Comparison of ENCODE assay signal across 24 mouse cellular contexts in genomic region chr19:59899965-59900364, GRCm38 (mm10). TPM values are rescaled to one million over a fixed set of nuclear protein-coding genes. Genes with fewer than 3 reads are reported as not detected.
DNase-seq lines count a peak whose midpoint lies in the region; ATAC-seq and TF ChIP-seq lines count a peak whose summit lies in the region.
"Had no signal": no experiment of that assay in that cellular context is flagged by ENCODE, and none has a peak within 500 bp of the region (broad histone marks: within the 10 kb centered on the region; RNA-seq: fewer than 3 reads in every experiment).

No protein-coding gene starts in this region.

- H3K27me3 ChIP-seq in MEL (ENCODE audit: control insufficient read depth in 1 of 2, insufficient read depth in 2 of 2, low read length in 2 of 2): no peaks in the 10 kb centered on the region
- no peaks in the 10 kb centered on the region for H3K27me3 ChIP-seq in liver, embryonic 12.5 days (replicated peaks)
- no peaks in the 10 kb centered on the region for H3K27me3 ChIP-seq in liver, embryonic 16.5 days (ENCODE audit: control insufficient read depth, insufficient read depth, low read depth, low read length)
- H3K27me3 ChIP-seq: embryonic facial prominence, embryonic 15.5 days; forebrain, embryonic 12.5 days; heart, embryonic 13.5 days; hindbrain, embryonic 13.5 days; Patski had no signal

- intact Hi-C loops in heart, postnatal 36 days (cut with DNase I): no loop called here
- intact Hi-C loops in left cerebral cortex, postnatal 25 days (cut with DNase I): no loop called here

- no peak overlapping the region for H3K9ac ChIP-seq in MEL (ENCODE audit: control insufficient read depth, low read depth, low read length, poor library complexity, severe bottlenecking)
- H3K9ac ChIP-seq in liver, embryonic 12.5 days: peak overlapping the region; percentile 23; the same call in 1 of the 2 replicates
- H3K9ac ChIP-seq in liver, embryonic 16.5 days (ENCODE audit: low read depth, low read length): no peak overlapping the region
- H3K9ac ChIP-seq: embryonic facial prominence, embryonic 15.5 days; forebrain, embryonic 12.5 days; heart, embryonic 13.5 days; hindbrain, embryonic 13.5 days had no signal

- no peaks in the 10 kb centered on the region for H3K79me2 ChIP-seq in MEL (ENCODE audit: control insufficient read depth, insufficient read depth, low read length, poor library complexity)

- H3K27ac ChIP-seq in MEL (ENCODE audit: control insufficient read depth, low read depth, low read length): no peak overlapping the region
- peak overlapping the region; percentile 77 for H3K27ac ChIP-seq in liver, embryonic 12.5 days
- H3K27ac ChIP-seq in liver, embryonic 16.5 days (ENCODE audit: low read length): peak overlapping the region; percentile 58; the same call in 1 of the 2 replicates
- H3K27ac ChIP-seq: embryonic facial prominence, embryonic 15.5 days; forebrain, embryonic 12.5 days; heart, embryonic 13.5 days; hindbrain, embryonic 13.5 days; hindbrain, postnatal 0 days had no signal

- H3K36me3 ChIP-seq in MEL (ENCODE audit: control insufficient read depth in 1 of 2, insufficient read depth in 2 of 2, low read length in 2 of 2): peaks cover 0 to 9% of the 10 kb centered on the region in 2 experiments; a peak in 2 of 4 replicates
- no peaks in the 10 kb centered on the region for H3K36me3 ChIP-seq in liver, embryonic 12.5 days
- H3K36me3 ChIP-seq in liver, embryonic 16.5 days (ENCODE audit: control insufficient read depth, insufficient read depth): no peaks in the 10 kb centered on the region

- peak overlapping the region; percentile 4; the same call in 1 of the 2 replicates for H3K4me2 ChIP-seq in liver, embryonic 12.5 days
- 0 out of 2 replicates have a peak overlapping the region, but pooled peaks have one; percentile 2 for H3K4me2 ChIP-seq in liver, embryonic 16.5 days (ENCODE audit: low read depth, low read length)
- H3K4me2 ChIP-seq: embryonic facial prominence, embryonic 15.5 days; forebrain, embryonic 12.5 days; heart, embryonic 13.5 days; hindbrain, embryonic 13.5 days had no signal

- no peak for TF ChIP-seq RAD21 in MEL (IDR thresholded peaks at IDR 0.05; ENCODE audit: low read depth, low read length)

- no peak for TF ChIP-seq EP300 in MEL (IDR thresholded peaks at IDR 0.05; ENCODE audit: low read depth in 1 of 2, low read length in 2 of 2)

- ATAC-seq in erythroblast, adult 5-6 weeks (replicated peaks; ENCODE audit: low FRiP score, poor library complexity, severe bottlenecking): peak; percentile 75
- ATAC-seq in liver, embryonic 12.5 days: peak; percentile 97
- peak; percentile 94 for ATAC-seq in liver, embryonic 16.5 days (ENCODE audit: low read depth)
- ATAC-seq: forebrain, embryonic 16.5 days; hindbrain, postnatal 0 days; intestine, embryonic 16.5 days; Patski had no signal

- H3K4me3 ChIP-seq in MEL (ENCODE audit: control insufficient read depth in 1 of 2, insufficient read depth in 1 of 2, low read depth in 2 of 2, low read length in 2 of 2): no peak overlapping the region
- H3K4me3 ChIP-seq in liver, embryonic 12.5 days: no peak overlapping the region
- no peak overlapping the region for H3K4me3 ChIP-seq in liver, embryonic 16.5 days (ENCODE audit: low read depth, low read length)
- H3K4me3 ChIP-seq: embryonic facial prominence, embryonic 15.5 days; forebrain, embryonic 12.5 days; heart, embryonic 13.5 days; hindbrain, embryonic 13.5 days had no signal

- H3K9me3 ChIP-seq in MEL (replicated peaks; ENCODE audit: insufficient read depth, low read length): no peaks in the 10 kb centered on the region
- no peaks in the 10 kb centered on the region for H3K9me3 ChIP-seq in liver, embryonic 12.5 days (replicated peaks)
- H3K9me3 ChIP-seq in liver, embryonic 16.5 days (replicated peaks; ENCODE audit: control insufficient read depth, low read length): no peaks in the 10 kb centered on the region
- H3K9me3 ChIP-seq: embryonic facial prominence, embryonic 15.5 days; forebrain, embryonic 12.5 days; heart, embryonic 13.5 days; hindbrain, embryonic 13.5 days had no signal

- DNase-seq in MEL (ENCODE audit: low read depth, low spot score): no peak
- DNase-seq in kidney, adult 9 months: no peak
- DNase-seq in heart, postnatal 36 days: no peak
- DNase-seq in left cerebral cortex, postnatal 25 days (ENCODE audit: low spot score in 2 of 2): no peak
- no peak for DNase-seq in urinary bladder, adult 18-20 months (ENCODE audit: low spot score in 2 of 2)
- DNase-seq: adrenal gland, adult 2 months; adrenal gland, postnatal 36 days; cerebellum, adult 11-12 months; cerebellum, adult 9-11 months; cerebellum, postnatal 36 days; gastrocnemius, postnatal 10 days; heart, adult 18-20 months; heart, postnatal 4 days had no signal

- 23% methylated on average over 4 of the region's 4 CpGs for WGBS in liver, embryonic 12.5 days (ENCODE audit: insufficient replicate concordance)
- 24% methylated on average over 4 of the region's 4 CpGs for WGBS in liver, embryonic 16.5 days (ENCODE audit: insufficient replicate concordance)

- no peaks in the 10 kb centered on the region; a peak in 1 of 4 replicates for H3K4me1 ChIP-seq in MEL (ENCODE audit: control insufficient read depth in 1 of 2, insufficient read depth in 2 of 2, low read length in 2 of 2)
- peaks cover 62% of the 10 kb centered on the region for H3K4me1 ChIP-seq in liver, embryonic 12.5 days
- peaks cover 29% of the 10 kb centered on the region for H3K4me1 ChIP-seq in liver, embryonic 16.5 days (ENCODE audit: control insufficient read depth, low read depth, low read length)
- H3K4me1 ChIP-seq: embryonic facial prominence, embryonic 15.5 days; forebrain, embryonic 12.5 days; heart, embryonic 13.5 days; hindbrain, embryonic 13.5 days had no signal

- TF ChIP-seq CTCF in MEL (IDR thresholded peaks at IDR 0.05 in 2 of 3, conservative IDR thresholded peaks at IDR 0.05 in 1 of 3; ENCODE audit: control insufficient read depth in 1 of 3, insufficient read depth in 1 of 3, low read depth in 2 of 3, low read length in 3 of 3, poor library complexity in 1 of 3, severe bottlenecking in 1 of 3): no peak

- TF ChIP-seq POLR2A in MEL (IDR thresholded peaks at IDR 0.05; ENCODE audit: control insufficient read depth in 1 of 2, insufficient read depth in 1 of 2, low read depth in 1 of 2, low read length in 2 of 2, poor library complexity in 1 of 2): no peak

TF ChIP-seq in MEL, 35 proteins besides CTCF, POLR2A, EP300 and RAD21:
- no peak for TF ChIP-seq NELFE (IDR thresholded peaks at IDR 0.05; ENCODE audit: low read depth, low read length)
- 0 out of 2 replicates have a peak, but pooled peaks have one; percentile 6 for TF ChIP-seq TCF12 (IDR thresholded peaks at IDR 0.05; ENCODE audit: low read depth, low read length)
- TF ChIP-seq MYB (IDR thresholded peaks at IDR 0.05; ENCODE audit: low read depth, low read length): no peak

RNA-seq across cellular contexts. Expression of gene Rab11fip2, which starts 43.5 kb away (rescaled TPM):
- total RNA-seq in MEL (2012; rRNA removed): 3.2 and 4.2 TPM in 2 replicates
- 100 to 1,000 TPM in 1 of 2 experiments, 1 to 10 TPM in 1; 4.9 to 114 TPM for polyA plus RNA-seq in MEL (2012; ENCODE audit: insufficient read depth in 1 of 2, insufficient read length in 2 of 2, low read depth in 1 of 2, low replicate concordance in 2 of 2, missing spikeins in 1 of 2)
- 1.3 and 1.9 TPM in 2 replicates for total RNA-seq in erythroblast, adult 5-6 weeks (2015; ENCODE audit: low replicate concordance)
- total RNA-seq in erythroblast, adult 5-6 weeks (2017; ENCODE audit: low replicate concordance): 2.9 and 3.4 TPM in 2 replicates
- 1.1 and 1.3 TPM in 2 replicates for polyA plus RNA-seq in liver, embryonic 12.5 days (2016; fragmentation: Nextera tagmentation; extraction: Ambion mirVana)
- polyA plus RNA-seq in liver, embryonic 16.5 days (2015; fragmentation: Nextera tagmentation; extraction: Ambion mirVana): 0.49 and 0.63 TPM in 2 replicates
- 10 to 100 TPM in 1 of 2 experiments, 1 to 10 TPM in 1; 8.1 to 10.1 TPM for total RNA-seq in heart, postnatal 36 days (2021)
- total RNA-seq in left cerebral cortex, postnatal 25 days (2021): 10 to 100 TPM; 72.3 to 75.3 TPM

Comparison
In these comparisons a context has a peak if more than half of its experiments do, and no peak if none do; other contexts are left out.
1. RNA of gene Rab11fip2, which starts 43.5 kb away (total RNA-seq): 72.3 to 75.3 TPM in left cerebral cortex, postnatal 25 days; 8.1 to 10.1 TPM in heart, postnatal 36 days, 3.2 to 4.2 TPM in MEL and 1.3 to 3.4 TPM in erythroblast, adult 5-6 weeks; every median in the first group is over 4 times any median in the second.
2. Peak in every context shown above with its lines, with median percentiles within 50 percentile points of each other: ATAC-seq.